Mouse (Mus musculus): ENCODE results near the gene Kcnk16.

GRCm38 (mm10) chr14:20228336-20228735, 40.7 kb downstream of the Kcnk16 start:
- TF ChIP-seq CTCF (IDR thresholded peaks at IDR 0.05; ENCODE audit: low read depth): no peak
- TF ChIP-seq EP300 (IDR thresholded peaks at IDR 0.05; ENCODE audit: low read depth): no peak
